Mouse (Mus musculus) thymus, adult 2 months (tissue): ENCODE measurements at regions not wholly inside any gene's neighbourhood (a gene's known extent, or its start where the extent isn't known, plus 50 kb on each side); places are given as distances from the start of the nearest gene placed in this dataset.

Experiments used
- DNase-seq: peaks from one replicate; pipeline ENCODE4 v3.0.0; 2021
- H3K27ac ChIP-seq: fragments of 200-500 bp; 2 replicates; pipeline ENCODE4 v1.5.1; 2012; ENCODE audit warnings: low read length, control low read depth; ENCODE audit not compliant: control insufficient read depth, insufficient read depth
- H3K27me3 ChIP-seq: fragments of 200-500 bp; 2 replicates; pipeline ENCODE4 v1.6.1; 2012; ENCODE audit warnings: mild to moderate bottlenecking, low read length, moderate library complexity, mixed read lengths; ENCODE audit not compliant: control insufficient read depth, insufficient read depth
- H3K36me3 ChIP-seq: fragments of 200-500 bp; 2 replicates; pipeline ENCODE4 v1.6.1; 2012; ENCODE audit warnings: mild to moderate bottlenecking, low read length, moderate library complexity; ENCODE audit not compliant: control insufficient read depth, insufficient read depth
- H3K4me1 ChIP-seq: fragments of 200-500 bp; replicated peaks from 2 replicates; pipeline ENCODE4 v1.6.1; 2012; ENCODE audit warnings: low read length; ENCODE audit not compliant: control insufficient read depth, insufficient read depth
- H3K4me3 ChIP-seq: fragments of 200-500 bp; 2 replicates; pipeline ENCODE4 v1.5.1; 2012; ENCODE audit warnings: mild to moderate bottlenecking, low read length, control low read depth, moderate library complexity; ENCODE audit not compliant: control insufficient read depth, insufficient read depth
- CTCF ChIP-seq: fragments of 200-500 bp; IDR thresholded peaks from 2 replicates; pipeline ENCODE4 v1.5.1; 2012; ENCODE audit warnings: mild to moderate bottlenecking, control low read depth, low read length, moderate library complexity, borderline replicate concordance; ENCODE audit not compliant: control insufficient read depth, poor library complexity, insufficient read depth; ENCODE audit errors: extremely low read depth
- POLR2A ChIP-seq: fragments of 200-500 bp; IDR thresholded peaks from 2 replicates; pipeline ENCODE4 v1.6.1; 2012; ENCODE audit warnings: mild to moderate bottlenecking, low read length, control low read depth, moderate library complexity; ENCODE audit not compliant: control insufficient read depth, poor library complexity, insufficient read depth; ENCODE audit errors: extremely low read depth
- WGBS: fragments of 180-500 bp; shearing (Covaris S2); methylation state at CpG from one replicate; pipeline ENCODE4 v1.1.7; 2018; 5-methylcytosine and 5-hydroxymethylcytosine counted together

DNA sequence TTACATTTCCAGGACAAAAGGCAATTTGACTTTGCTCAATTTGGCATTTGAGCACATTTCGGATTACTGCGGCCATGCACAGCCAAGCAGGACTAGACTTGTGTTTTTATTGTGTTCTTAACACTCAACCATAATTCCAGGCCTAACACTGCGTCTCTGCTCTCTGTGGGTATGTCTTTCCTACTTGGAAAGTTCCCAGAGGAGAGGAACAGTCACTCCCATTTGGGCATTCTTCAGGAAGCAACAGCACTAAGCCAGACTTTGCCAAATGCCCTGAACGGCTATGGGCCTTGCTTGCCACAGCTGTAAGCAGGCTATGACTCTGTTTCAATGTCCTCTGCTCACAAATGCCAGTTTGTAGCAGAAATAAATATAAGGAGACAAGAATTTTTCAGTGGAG lies 56.5 kb upstream of the Pdk3 start:
- Histone ChIP-seq H3K36me3 (no peaks in the 10 kb centered on the region), H3K27ac (no peak overlapping the region), H3K27me3 (no peaks in the 10 kb centered on the region), H3K4me3 (no peak overlapping the region), H3K4me1 (no peaks in the 10 kb centered on the region; the same call in 1 of the 2 replicates)
- no peak for DNase-seq
- TF ChIP-seq CTCF (no peak), POLR2A (no peak)
- 95% methylated on average over 4 of the region's 4 CpGs for WGBS

DNA sequence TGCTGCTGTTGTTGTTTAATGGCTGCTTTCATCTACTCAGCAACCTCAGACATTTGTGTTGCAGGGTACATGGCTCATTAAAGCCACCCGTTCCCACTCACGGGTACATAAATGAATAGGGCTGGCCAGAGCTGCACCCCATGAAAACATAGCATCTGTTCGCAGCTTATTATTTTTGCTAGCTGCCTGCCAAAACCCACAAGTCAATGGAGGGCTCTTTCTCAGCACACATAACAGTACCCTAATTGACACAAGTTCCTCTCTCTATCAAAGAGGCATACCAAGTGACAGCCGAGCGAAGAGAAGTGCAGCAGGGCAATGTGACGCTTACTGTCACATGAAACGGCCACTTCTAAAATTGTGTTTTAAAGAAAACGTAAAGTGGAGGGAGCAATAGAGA lies 57.0 kb upstream of the Pdk3 start:
- WGBS = 83% methylated on average over 8 of the region's 8 CpGs
- no peaks in the 10 kb centered on the region for H3K27me3 ChIP-seq
- TF ChIP-seq CTCF = no peak
- no peak for TF ChIP-seq POLR2A
- no peak for DNase-seq
- H3K36me3 ChIP-seq = no peaks in the 10 kb centered on the region
- no peaks in the 10 kb centered on the region; the same call in 1 of the 2 replicates for H3K4me1 ChIP-seq
- H3K4me3 ChIP-seq = no peak overlapping the region
- no peak overlapping the region for H3K27ac ChIP-seq

DNA sequence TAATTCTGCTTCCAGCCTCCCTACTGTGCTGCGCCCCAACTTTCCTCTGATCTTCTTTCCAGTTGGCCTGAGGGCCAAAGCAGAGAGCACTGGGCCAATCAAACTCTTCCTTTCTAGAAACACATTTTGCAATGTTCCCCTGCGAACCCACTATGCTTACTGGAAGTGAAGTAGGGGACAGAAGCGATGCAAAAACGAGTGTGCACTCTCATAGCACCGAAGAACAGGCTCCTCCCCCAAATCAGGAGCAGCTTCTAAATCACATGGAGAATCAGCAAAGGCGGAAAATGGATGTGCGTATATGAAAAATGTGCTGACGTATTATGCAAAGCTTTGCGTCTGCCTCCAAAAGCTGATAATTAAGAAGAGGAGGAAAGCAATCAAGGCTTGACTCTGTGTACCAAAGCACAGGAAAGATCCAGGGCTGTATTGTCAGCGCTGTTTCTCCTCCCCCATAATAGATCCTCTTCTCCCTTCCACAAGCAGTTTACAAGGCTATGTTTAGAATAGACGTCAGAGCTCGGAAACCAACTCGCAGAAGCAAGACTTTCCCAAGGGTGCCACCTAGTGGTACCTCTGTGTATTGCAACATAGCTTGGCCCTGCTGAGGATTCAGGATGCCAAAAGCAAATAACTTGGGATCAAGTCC lies 57.5 kb upstream of the Pdk3 start:
- 22% methylated on average over 13 of the region's 13 CpGs for WGBS
- Histone ChIP-seq H3K36me3 (no peaks in the 10 kb centered on the region), H3K4me3 (peak overlapping the region; percentile 2; the same call in 1 of the 2 replicates), H3K27me3 (no peaks in the 10 kb centered on the region), H3K27ac (no peak overlapping the region), H3K4me1 (no peaks in the 10 kb centered on the region; the same call in 1 of the 2 replicates)
- peak; percentile 68 for DNase-seq
- TF ChIP-seq CTCF (no peak), POLR2A (no peak)

DNA sequence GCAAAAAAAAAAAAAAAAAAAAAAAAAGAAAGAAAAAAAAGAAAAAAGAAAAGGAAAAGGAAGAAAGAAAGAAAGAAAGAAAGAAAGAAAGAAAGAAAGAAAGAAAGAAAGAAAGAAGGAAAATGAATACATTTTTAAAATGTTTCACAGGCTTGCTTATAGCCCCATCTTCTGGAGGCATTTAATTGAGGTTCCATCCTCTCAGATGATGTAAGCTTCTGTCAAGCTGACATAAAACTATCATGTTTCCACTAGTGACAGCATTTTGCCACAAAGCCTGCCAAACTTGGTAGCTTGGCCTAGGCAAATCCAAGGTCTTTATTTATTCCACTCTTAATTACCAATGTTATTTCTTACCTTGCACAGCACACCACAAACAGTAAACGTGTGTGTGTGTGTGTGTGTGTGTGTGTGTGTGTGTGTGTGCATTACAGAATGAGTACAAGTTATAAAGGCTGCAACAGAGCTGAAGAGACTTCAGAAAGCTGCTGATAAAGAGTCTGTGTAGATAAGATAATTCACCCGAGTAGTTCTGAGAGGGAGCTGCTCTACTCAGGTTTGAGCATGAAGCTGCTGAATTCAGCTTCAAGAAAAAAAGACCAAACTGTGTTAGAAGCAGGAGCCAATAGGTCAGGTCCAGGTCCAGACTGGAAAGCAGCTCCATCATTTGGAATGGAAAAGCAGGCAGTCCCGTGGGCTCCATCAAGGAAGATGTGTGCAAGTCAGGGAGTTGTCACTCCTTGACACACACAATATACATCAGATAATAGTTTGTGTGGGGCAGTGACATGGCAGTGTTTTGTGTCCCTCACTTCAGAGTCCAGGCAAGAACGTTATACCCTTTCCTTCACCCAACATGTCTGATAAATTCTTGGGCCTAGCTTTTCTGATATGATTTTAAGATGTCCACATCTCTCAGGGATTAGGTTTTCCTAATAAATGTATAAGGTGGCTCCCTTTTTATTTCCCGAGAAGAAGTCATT lies 65.1 kb upstream of the Pdk3 start:
- no peaks in the 10 kb centered on the region for H3K27me3 ChIP-seq
- 93% methylated on average over 5 of the region's 5 CpGs for WGBS
- no peak for DNase-seq
- H3K4me3 ChIP-seq = no peak overlapping the region
- no peaks in the 10 kb centered on the region for H3K4me1 ChIP-seq
- H3K27ac ChIP-seq = no peak overlapping the region
- TF ChIP-seq POLR2A = no peak
- no peak for TF ChIP-seq CTCF
- no peaks in the 10 kb centered on the region for H3K36me3 ChIP-seq

DNA sequence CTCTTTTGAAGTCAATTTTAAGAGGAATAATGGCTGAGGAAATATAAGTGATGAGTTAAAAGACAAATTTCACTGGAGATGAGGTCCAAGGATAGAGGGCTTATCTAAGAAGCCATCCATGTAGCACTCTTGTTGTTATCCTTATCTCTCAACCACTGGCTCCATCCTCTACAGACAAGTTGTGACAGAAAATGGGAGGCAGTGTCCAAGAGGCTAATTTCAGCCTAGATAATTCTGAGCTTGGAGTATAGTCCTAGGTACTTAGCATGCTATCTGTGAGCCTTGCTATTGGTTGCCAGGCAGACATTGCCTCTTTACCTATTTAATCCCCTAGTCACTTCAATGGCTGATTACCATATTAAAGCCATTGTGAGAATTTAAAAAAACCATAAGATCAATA lies 65.2 kb upstream of the AU015836 start:
- DNase-seq = no peak
- TF ChIP-seq POLR2A (no peak), CTCF (no peak)
- no peaks in the 10 kb centered on the region for H3K36me3 ChIP-seq
- H3K27me3 ChIP-seq = no peaks in the 10 kb centered on the region
- no peaks in the 10 kb centered on the region for H3K4me1 ChIP-seq
- H3K4me3 ChIP-seq = no peak overlapping the region
- no peak overlapping the region for H3K27ac ChIP-seq

DNA sequence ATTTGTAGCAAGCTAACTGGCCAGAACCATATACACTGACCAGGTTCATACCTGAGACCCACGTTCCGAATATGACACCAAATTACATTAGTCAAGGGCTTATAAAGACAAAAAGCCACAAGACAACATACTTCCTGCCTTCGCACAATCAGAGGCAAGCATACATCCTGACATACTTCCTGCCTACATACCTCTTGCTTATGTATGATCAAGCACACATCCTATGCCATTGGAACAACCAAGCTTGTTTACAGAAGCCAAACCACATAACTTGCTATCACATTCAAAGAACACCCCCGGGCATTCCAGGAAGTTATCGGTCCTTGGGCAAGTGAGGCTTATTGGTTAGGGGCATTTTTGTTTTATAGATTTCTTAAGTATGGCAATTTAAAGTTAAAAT lies 62.9 kb upstream of the AU015836 start:
- no peaks in the 10 kb centered on the region for H3K27me3 ChIP-seq
- DNase-seq = no peak
- H3K4me3 ChIP-seq = no peak overlapping the region
- 7% methylated on average over 5 of the region's 5 CpGs for WGBS
- H3K27ac ChIP-seq = no peak overlapping the region
- H3K4me1 ChIP-seq = no peaks in the 10 kb centered on the region
- no peaks in the 10 kb centered on the region for H3K36me3 ChIP-seq
- TF ChIP-seq CTCF (no peak), POLR2A (no peak)
